Mouse (Mus musculus) frontal cortex, postnatal 14 days (tissue): ENCODE data around the gene Nedd8.

ENCODE experiments used
- DNase-seq, 2 experiments: peaks; one replicate each; pipeline ENCODE4 v3.0.0; 2022; ENCODE audit warnings: low spot score in 2 of 2

Gene Nedd8

DNA sequence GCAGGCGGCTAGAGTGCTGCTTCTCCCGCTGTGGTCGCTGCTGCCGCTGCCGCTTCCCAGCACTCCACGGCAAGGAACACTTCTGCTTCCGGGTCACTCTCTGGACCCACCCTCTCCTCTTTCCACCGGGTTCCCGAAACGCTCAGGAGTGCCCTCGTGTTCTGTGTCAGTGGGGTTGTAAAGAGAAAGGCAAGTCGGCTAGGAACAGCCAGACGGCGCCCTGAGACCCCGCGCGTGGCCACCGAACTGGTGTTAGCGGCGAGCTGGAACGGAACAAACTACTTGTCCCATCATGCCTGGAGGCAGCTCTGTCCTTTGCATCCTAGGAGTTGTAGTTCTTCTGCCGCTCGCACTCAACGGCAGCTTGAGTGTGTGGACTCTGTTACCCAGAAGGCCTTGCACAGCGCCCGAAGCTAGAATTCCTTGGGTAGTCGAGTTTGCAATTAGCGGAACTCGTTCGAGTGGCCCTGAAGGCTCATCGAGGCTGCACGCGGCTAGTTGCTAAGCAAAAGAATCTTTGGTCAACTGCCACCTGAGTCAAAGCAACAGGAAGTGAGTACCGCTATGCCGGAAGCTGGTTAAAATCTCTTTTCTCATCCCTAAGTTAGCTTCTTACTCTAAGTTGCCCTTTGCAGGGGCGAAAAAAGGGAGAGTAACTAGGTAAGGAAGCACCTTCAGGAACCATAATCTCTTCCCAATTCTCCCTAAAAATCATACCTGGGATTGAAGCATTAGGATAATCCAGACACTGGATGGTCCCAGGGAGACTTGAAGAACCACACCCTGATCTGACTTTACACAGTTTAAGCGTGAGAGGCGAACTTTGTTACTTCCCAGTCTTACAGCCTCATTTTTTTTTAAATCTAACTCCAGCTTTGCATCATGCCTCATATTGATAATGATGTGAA, at the start of gene Nedd8, which contains the start of gene Gmpr2:
Gene Nedd8 (minus strand): TSS at position 292 of the 908 bp plus-strand sequence.
Gene Gmpr2 (plus strand): TSS at position 109 of the 908 bp plus-strand sequence.
- peak; percentile 91 to 93 for DNase-seq

- no peak for DNase-seq
Measured at GRCm38 (mm10) chr14:55721076-55721475, 49.2 kb upstream of the Nedd8 start.

GRCm38 (mm10) chr14:55720666-55721065, 48.7 kb upstream of the Nedd8 start:
- no peak for DNase-seq

GRCm38 (mm10) chr14:55719737-55720136, 47.8 kb upstream of the Nedd8 start:
- DNase-seq: no peak

GRCm38 (mm10) chr14:55716884-55717283, 45.0 kb upstream of the Nedd8 start:
- no peak for DNase-seq

GRCm38 (mm10) chr14:55716271-55716670, 44.3 kb upstream of the Nedd8 start:
- no peak for DNase-seq

GRCm38 (mm10) chr14:55714893-55715292, 43.0 kb upstream of the Nedd8 start:
- no peak for DNase-seq

DNA sequence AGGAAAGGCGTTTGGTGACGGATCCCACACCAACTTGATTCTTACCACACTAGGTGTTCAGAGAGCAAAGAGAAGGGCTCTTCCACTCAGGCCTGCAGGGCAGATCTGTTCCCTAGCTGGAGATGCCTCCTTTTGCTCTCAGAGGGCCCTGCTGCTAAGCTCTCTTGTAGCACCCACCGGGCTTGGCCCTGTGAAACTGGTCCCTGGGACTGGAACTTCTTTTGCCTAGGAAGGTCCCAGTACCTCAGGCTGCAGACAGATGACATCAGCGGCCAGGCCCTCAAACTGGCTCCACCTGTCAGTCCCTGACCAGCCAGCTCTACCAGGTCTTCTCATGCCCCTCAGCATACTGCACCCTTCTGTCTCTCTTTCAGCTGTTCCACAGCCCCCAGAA, 41.8 kb upstream of the Nedd8 start, which contains the start of gene Tgm1:
Gene Tgm1 (minus strand): TSS at position 198 of the 394 bp plus-strand sequence.
- no peak for DNase-seq

DNA sequence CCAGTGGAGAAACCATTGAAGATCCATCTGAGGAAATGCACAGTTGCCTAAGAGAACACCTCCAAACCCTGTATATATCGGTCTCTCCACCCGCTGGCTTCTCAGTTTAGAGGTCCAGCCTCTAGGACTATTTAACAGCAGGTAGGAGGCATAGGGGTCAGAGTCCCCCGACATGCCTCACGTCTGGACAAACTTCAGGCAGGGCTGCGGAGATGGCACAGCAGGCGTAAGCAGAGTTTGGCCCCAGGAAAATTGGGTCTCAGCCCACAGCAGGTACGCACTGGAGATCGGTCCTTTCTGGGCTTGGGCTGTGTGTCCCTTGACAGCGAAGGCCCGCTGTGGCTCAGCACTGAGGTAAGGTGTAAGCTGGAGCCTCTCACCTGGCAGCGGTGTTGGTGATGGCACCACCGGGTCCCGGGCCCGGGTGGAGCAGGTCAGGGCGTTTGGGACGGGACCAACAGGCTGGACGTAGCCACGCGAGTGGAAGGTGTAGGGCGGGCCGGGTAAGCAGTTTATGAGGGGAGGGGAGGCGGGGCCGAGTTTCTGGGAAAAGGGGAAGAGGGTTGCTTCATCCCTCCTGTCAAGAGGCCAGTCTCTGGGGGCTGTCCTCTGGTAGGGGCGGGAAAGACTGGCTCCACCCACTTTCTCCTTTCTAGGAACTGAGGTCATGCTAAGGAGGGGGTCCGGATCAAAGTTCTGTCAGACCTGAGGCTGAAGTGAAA, 41.2 kb upstream of the Nedd8 start:
- no peak for DNase-seq

DNA sequence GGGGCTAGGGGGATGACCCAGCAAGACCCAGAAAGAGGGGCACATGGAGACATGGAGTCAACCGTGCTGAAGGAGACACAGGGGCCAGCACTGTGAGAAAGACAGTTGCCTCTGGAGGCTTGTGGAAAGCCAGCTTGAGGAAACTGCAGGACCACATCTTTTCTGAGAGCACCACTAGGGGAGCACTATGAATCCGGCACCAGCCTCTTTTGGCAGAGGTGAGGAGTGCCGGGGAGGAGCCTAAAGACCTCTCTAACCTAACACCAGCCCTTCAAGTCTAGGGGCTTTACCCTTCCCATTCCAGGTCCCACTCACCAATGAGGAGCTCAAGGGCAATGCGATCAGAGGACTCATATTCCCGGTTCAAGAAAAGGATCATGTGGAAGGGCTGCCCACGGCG, 39.9 kb upstream of the Nedd8 start:
- no peak for DNase-seq

GRCm38 (mm10) chr14:55709509-55709908, 37.6 kb upstream of the Nedd8 start:
- DNase-seq: no peak

GRCm38 (mm10) chr14:55707397-55707796, 35.5 kb upstream of the Nedd8 start:
- DNase-seq: no peak

DNA sequence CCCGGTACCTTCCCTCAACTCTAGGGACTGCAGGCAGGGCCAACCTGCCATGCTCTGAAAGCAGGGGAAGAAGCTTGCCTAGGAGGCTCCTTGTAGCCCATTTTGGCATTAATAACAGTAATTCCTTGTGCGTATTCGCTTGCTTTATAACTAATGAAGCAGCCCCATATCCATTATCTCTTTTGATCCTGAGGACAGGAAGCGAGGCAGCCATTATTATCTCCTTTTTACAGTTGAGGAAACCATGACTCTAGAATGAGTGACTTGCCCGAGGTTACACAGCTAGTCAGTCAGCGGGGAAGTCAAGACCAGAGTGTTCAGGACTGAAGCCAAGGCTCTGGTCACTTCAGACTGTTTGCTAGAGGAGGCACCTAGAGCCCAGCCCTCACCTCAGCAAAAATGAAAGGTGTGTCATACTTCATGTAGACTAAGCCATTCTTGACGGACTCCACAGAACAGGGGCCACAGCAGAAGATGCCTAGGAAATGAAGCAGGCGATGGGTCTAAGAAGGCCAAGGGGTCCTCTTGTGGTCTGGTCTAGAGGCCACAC, 34.2 kb upstream of the Nedd8 start:
- DNase-seq: no peak

DNA sequence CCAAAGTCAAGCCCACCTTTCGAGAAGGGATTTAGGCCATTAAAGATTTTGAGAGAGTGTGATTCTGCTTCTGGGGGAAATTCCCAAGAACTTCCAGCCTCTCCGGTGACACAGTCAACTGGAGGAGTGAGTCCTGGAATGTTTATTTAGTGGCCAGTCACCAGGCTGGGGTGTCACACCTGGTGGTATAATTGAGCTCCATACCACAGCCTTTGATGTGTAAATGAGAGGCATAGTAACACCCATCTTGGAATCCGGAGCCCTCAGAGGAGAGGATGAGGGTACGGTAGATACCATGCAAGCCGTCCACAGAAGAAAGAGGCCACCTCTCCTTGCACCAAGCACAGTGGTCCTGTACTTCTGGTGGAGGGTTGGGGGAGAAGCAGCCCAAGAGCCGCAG, 30.8 kb upstream of the Nedd8 start:
- DNase-seq: no peak

DNA sequence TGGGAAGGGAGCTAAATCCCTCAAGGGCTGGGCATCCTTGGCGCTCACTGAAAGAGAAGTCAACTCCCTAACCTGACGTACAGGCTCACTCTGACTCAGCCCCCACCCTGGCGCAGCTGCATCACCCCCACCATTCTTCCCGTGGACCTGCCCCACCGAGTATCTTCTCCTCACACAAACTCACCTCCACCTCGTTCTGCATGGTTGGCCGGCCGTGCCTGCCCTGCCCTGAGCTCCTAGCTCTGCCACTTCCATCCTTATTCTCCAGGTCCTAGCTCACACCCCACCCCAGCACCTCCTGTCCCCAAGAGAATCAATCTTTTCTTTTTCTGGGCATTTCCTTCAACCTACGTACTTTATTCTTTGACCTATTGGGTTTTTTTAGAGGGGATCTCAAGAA, 29.2 kb upstream of the Nedd8 start:
- no peak for DNase-seq

GRCm38 (mm10) chr14:55697226-55697625, 25.3 kb upstream of the Nedd8 start:
- DNase-seq: no peak

GRCm38 (mm10) chr14:55689433-55689832, 17.5 kb upstream of the Nedd8 start:
- no peak for DNase-seq

DNA sequence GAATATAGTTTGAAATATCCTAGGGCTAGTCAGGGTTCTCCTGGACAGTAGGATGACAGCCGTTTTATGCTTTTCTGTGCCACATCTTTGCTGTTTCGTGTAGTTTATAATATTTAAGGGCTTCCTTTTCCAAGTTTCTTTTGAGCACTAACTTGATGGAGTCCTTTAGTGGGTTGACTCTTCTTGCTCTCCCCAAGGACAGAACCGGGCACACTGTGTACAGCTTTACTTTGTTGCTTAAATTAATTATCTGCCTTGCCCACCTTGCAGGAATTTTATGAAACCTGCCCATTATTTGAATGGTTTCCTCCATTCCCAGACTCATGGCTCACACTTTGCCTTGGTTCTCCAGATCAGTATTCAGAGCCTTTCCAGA, 10.2 kb upstream of the Nedd8 start:
- no peak for DNase-seq

DNA sequence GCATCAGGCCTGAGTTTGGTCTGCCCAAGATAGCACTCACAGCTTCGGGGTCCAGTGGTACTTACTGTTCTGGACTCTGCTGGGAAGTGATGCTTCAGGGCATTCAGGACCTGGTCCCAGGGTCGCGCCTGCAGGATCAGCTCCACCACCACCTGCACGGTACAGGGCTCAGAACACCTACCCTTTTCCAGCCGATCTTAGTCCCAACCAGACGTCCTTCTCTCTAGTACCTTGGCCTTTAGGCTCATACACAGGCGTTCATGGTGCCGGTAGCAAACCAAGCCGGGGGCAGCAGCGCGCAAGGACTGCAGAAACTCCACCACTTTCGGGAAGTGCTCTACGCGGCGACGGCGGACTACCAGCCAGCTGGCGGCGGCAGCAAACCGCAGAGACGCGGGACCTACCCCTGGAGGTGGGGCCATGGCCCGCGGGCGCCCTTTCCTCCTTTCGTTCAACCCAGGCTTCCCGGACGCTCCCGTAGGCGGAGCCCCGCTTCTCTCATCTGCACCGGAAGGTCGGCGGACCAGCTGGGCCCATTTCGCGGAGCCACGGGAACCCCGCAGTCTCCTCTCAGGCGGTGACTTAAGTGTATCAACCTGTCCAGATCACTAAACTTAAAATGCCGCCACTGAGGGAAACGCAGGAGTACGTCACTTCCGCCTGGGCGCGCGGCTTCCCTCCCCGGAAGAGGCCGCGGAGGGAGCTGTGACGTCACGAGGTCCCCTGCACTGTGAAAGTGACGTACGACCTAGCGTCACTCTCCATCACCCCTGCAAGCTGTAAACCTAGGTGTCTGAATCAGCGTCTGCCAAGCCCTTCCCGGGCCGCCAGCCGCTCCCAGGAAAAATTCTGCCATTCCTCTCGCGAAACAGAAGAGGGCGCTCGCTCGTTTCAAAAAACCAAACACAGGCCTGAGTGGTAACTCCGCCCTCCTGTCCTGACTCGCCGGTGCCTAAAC, 9.5 kb upstream of the Nedd8 start, which contains the start of gene Tinf2:
Gene Tinf2 (minus strand): TSS at position 661 of the 958 bp plus-strand sequence.
- DNase-seq: peak; percentile 92 to 94

DNA sequence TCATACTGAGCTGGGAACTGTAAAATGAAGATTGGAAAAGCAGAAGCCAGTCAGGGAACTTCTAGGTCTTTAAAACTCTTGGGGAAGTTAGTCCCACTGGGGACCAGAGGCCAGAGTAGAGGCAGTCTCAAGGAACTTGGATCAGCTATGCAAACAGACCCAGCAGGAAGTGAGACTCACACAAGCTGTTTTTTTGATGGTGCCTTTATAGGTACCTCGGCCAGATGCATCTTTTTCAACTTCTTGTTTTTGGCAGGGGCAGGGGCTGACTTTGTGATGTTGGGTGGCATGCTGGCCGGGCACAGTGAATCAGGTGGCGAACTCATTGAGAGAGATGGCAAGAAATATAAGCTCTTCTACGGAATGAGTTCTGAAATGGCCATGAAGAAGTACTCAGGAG, 5.7 kb upstream of the Nedd8 start:
- DNase-seq: no peak

DNA sequence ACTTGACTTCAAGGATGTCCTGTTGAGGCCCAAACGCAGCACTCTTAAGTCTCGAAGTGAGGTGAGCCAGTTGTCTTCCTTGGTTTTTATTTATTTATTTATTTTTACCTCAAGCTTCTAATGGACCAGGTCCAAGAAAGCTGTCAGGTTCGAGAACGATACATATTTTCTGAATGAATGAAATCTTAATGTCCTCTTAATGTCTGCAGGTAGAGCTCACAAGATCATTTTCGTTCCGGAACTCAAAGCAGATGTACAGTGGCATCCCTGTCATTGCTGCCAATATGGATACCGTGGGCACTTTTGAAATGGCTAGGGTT, 777 bp upstream of the Nedd8 start:
- DNase-seq: no peak

DNA sequence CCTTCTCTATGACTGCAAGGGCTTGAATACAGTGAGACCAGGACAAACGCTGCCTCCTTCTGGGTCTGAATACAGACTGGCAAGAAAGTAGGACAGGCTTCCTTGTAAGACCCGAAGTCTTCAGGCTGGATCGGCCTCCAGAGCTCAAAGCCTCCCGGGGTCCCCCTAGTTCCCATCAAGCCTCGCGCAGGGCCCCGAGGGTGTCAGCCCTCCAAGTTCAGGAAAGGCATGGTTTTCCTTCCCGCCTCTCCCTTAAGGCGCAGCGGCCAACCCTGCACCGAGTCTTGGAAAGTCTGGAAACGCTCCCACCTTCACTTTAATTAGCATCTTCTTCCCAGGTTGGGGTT, 465 bp downstream of the Nedd8 start:
- DNase-seq: no peak
